Mouse (Mus musculus) heart, postnatal 10 days (tissue): ENCODE results near the gene Olfr750. TPM values are rescaled to one million over a fixed set of nuclear protein-coding genes. Genes with fewer than 3 reads are reported as not detected.

Source experiments
- DNase-seq, 2 experiments: peaks; one replicate each; pipeline ENCODE4 v3.0.0; 2021
- intact Hi-C: fragments of 180-260 bp; cut with DNase I; formaldehyde crosslinking; loops from one replicate; pipeline ENCODE4 v1.15.1; 2025
- total RNA-seq, 2 experiments: library from RNA; stranded (reverse); gene quantifications; 2 replicates each; pipeline ENCODE4 v1.2.3; 2021

Gene Olfr750
- total RNA-seq, result not detected

DNA sequence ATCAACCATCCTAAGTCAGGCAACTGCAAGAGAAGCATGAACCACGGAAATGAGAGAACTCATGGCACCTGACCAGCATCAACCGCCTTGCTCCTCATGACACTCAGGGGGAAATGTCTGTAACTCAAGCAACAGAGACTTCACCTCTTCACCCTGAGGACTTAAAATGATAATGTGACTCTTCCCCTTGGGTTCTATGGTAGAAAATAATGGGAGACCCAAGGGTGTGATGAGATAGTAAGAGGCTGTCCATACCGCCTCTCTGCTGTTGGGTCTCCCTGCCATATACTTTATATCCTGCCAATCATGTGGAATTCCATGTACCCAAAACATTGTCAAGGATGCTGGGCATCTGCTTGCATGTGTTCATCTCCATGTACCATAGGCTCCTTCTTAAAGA, at the start of gene Olfr750:
TSS of gene Olfr750 (minus strand) at position 101 of the 400 bp plus-strand sequence.
- no peak for DNase-seq
- intact Hi-C loops, result no loop called here

- intact Hi-C loops, result no loop called here
- DNase-seq, result no peak
Measured at GRCm38 (mm10) chr14:51113916-51114560, 39.8 kb upstream of the Olfr750 start, which contains the start of gene Eddm3b. Gene Eddm3b, plus strand, starts transcription at chr14:51114426.

GRCm38 (mm10) chr14:51113476-51113875, 39.2 kb upstream of the Olfr750 start:
- no peak for DNase-seq
- intact Hi-C loops, result no loop called here

GRCm38 (mm10) chr14:51111966-51112365, 37.7 kb upstream of the Olfr750 start:
- DNase-seq, result peak; percentile 68 to 72
- intact Hi-C loops, result no loop called here

- no peak for DNase-seq
- intact Hi-C loops, result no loop called here
Measured at GRCm38 (mm10) chr14:51106449-51106967, 32.3 kb upstream of the Olfr750 start.

DNA sequence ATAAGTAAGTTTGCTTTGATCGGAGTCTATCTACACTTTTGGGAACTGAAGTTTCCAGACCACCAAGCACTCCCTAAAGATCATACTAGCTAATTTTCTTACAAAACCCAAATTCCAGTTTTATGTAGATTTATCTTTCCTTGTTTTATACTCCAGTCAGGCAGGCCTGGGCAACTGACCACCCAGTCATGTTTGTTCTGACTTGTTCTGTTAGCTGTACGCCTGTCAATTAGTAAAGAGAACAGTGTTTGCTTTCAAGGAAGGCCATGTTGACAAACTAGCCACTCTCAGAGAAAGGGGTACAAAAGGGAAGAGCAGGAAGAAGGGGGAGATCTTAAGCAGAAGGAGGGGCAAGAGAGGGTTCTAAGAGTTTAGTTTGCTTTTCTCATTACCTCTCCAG, 30.1 kb upstream of the Olfr750 start:
- intact Hi-C loops, result loop anchor here (2.0 kb wide), 1 partner anchor 378 kb away; no protein-coding TSS in a partner anchor
- no peak for DNase-seq

- intact Hi-C loops, result loop anchor here (1.0 to 2.0 kb wide), 3 partner anchors 74 to 243 kb away; no protein-coding TSS in a partner anchor
- DNase-seq, result peak; percentile 72 to 80
Measured at GRCm38 (mm10) chr14:51103217-51103616, 29.0 kb upstream of the Olfr750 start.

DNA sequence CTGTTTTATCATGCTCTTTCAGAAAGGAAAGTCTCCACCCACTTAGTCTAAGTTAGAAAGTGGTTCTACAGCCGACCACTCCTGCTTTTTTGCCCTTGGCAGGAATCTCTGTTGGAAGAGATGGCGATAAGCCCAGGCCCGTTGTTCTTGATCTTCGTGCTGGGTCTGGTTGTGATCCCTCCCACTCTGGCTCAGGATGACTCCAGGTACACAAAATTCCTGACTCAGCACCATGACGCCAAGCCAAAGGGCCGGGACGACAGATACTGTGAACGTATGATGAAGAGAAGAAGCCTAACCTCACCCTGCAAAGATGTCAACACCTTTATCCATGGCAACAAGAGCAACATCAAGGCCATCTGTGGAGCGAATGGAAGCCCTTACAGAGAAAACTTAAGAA, 27.0 kb upstream of the Olfr750 start:
- DNase-seq, result no peak
- intact Hi-C loops, result no loop called here

DNA sequence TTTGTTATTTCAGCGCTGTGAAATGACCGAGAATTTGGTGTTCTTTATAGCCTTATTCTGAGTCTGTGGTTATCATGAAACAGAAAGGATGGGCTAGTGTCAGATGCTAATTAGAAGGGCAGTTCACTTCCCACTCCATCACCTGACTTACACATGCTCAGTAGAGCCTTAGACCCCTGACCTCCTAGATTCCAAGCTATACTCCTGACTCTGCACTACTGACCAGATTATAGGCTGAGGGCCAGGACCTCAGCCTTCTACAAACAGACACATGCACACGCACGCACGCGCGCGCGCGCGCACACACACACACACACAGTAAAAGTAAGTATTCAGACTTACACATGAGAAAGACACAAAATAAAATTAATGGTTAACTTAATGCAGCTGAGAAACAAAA, 24.7 kb upstream of the Olfr750 start:
- intact Hi-C loops, result loop anchor here (2.0 kb wide), 2 partner anchors 74 to 300 kb away; no protein-coding TSS in a partner anchor
- no peak for DNase-seq

DNA sequence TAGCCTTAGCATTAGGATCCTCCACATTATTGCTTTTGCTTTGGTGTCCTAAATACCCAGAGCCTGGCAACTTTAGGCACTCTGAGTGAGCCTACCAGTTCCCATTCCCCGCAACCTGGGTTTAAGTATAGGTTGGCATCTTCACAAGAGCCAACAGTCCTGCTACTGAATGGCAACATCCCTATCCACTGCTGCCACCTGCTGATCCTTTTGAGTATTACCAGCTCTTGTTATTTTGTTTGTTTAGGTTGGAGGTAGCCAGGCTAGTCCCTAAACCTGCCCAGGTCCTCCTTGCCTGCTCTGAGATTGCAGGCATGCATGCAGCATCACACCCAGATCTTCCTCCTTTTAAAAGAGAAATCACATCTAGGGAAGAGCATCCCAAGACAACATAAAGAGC, 24.1 kb upstream of the Olfr750 start:
- DNase-seq, result peak; percentile 83 to 88
- intact Hi-C loops, result loop anchor here (2.0 kb wide), 2 partner anchors 73 to 299 kb away; no protein-coding TSS in a partner anchor

DNA sequence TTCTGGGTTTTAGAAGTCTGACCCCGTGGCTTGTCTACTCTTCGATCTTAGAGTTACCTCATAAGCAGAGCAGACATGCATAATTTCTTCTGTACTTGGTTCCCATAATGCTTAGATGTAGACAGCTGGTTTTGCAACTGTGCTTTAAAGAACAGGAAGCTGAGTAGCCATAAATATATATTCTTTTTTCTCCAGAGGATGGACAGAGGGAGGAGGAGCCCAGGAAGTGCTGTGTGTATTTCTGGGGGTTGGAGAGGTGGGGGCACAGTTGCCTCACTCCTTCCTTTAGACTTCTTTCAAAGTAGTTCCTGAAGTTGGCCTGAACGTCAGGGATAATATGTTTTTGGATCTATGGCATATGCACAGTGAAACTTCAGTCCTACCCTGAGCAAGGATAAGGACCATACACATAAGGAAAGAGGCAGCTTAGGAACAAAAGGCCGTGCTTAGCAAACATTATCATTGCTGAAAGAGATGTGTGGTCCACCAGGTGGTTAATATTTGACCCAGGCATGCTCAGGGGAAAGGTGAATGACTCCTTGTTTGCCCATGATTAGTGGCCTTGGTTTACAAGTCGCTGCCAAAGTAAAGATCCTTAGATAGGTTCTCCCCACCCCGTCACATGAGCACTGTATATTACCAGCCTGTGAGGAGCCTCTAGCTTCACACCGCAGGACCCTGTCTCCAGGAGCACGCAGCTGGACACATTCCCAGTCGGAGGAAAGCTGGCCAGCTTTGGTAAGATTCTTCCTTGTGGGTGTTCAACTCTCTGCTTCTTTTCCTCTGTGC, 21.7 kb upstream of the Olfr750 start:
- intact Hi-C loops, result no loop called here
- no peak for DNase-seq

GRCm38 (mm10) chr14:51094921-51095320, 20.7 kb upstream of the Olfr750 start:
- intact Hi-C loops, result no loop called here
- no peak for DNase-seq

- DNase-seq, result peak in 1 of 2 experiments; percentile 20
- intact Hi-C loops, result no loop called here
Measured at GRCm38 (mm10) chr14:51094096-51094875, 20.1 kb upstream of the Olfr750 start.

DNA sequence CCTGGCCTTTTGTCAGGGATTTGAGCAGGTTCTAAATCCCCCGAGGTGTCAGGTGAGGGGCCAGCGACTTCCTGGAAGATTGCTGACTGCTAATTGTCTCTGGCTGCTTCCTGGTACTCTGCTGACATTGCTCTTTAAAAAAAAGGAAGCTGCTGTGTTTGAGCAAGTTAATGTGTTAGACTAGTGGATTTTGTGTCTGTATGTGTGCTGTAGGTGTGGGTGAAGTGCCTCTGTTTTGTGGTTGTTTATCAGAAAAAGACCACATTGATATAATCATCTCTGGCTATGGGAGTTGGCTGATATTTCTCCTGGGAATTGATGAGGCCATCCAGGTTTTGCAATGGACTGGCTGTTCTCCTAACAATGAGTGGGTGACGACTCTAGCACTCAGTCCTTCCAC, 19.3 kb upstream of the Olfr750 start:
- peak; percentile 18 to 20 for DNase-seq
- intact Hi-C loops, result no loop called here

DNA sequence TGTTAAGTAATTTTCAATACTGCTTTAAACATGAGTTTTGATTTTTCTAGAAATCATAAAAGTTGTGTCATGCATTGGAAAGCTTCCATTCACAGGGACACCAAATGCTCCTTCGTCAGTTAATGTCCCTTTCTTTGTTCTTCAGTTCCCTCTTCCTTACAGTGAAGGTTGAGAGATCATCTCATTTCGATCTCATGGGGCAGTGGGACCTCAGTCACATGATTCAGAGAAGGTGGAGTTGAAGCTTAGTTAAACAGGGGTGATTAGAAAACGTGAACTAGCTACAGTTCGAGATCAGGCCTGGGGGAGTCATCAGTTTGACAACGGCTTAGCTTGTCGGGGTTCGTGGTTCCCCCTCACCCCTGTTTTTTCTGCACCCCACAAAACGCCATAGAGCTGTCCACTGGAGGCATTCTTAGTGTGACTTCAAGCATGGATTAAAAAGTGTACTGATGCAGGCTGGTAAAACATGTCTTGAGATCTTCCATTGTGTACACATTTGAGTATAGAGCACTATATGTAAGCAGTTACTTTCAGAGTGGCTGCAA, 17.9 kb upstream of the Olfr750 start:
- intact Hi-C loops, result no loop called here
- peak; percentile 12 to 15 for DNase-seq

- peak; percentile 72 to 76 for DNase-seq
- intact Hi-C loops, result no loop called here
Measured at GRCm38 (mm10) chr14:51090921-51091900, 17.0 kb upstream of the Olfr750 start, which contains the start of the genes Rnase4 and Ang. Gene Rnase4, plus strand, starts transcription at chr14:51091077. Gene Ang, plus strand, starts transcription at chr14:51091150.

DNA sequence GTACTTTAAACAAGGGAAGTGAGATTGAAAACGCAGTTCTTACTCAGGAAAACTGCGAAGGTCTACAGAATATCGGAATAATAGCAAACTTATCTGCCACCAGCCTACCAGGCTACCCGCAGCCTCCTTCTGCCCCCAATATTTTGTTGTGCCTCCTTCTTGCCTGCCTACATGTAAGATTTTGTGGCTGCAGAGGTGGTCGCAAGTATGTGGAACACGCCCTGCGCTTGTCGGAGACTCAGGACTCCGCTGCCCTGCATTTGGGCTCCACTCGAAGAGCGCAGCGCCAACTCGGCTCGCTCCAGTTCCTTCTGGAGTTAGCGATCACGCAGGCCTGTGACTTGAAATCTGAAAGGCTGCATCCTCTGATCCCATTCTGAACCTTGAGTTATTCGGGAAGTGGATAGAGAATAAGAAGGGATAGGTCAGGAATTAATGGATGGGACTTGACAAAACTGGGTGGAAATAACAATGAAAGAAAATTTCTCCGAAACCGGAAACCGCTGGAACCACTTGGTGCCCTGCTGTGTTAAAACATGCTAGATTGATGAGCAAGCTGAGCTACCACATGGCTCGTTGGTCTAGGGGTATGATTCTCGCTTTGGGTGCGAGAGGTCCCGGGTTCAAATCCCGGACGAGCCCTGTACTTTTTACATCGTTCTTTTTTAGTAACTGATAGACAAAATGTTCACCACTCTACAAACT, 16.0 kb upstream of the Olfr750 start:
- peak; percentile 90 to 93 for DNase-seq

DNA sequence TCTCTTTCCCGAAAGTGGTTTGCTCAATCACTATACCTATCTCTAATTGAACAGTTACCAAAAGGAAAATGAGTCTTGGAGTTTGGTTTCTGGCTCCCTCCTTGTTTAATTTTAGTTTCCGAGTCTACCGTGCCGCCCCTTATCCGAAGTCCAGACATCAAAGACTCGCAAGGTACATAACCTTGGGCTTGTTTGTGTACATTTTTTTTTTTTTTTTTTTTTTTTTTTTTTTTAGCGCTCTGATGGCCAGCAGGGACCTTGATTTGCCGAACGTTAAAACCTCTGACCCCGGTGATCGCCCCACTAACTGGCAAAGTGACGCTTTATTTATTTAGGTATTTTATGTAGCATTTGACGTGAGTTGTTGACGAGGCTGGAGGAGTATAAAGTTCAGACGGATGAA, 15.4 kb upstream of the Olfr750 start:
- intact Hi-C loops, result loop anchor here (1.0 to 2.0 kb wide), 2 partner anchors 24 to 283 kb away; partner anchors contain the start of genes Ccnb1ip1 and Parp2
- no peak for DNase-seq

More for the DNA sequence above, 16.0 kb upstream of the Olfr750 start:
- intact Hi-C loops, result no loop called here
